Mouse (Mus musculus) MEL (cell line): ENCODE results near the gene Heatr5a. TPM values are rescaled to one million over a fixed set of nuclear protein-coding genes. Genes with fewer than 3 reads are reported as not detected.

Experiments used
- DNase-seq: peaks from one replicate; pipeline ENCODE4 v3.0.0; 2011; ENCODE audit warnings: low read depth, low spot score
- H3K27ac ChIP-seq: 2 replicates; pipeline ENCODE4 v1.5.1; 2012; ENCODE audit warnings: low read depth, mild to moderate bottlenecking, control low read depth, low read length, moderate library complexity; ENCODE audit not compliant: control insufficient read depth
- H3K27me3 ChIP-seq, 2 experiments: fragments of 150-350 bp in 1 of 2; sonication (generic) in 1 of 2; 2 replicates each; pipeline ENCODE4 v1.6.1; 2012; ENCODE audit warnings: low read length in 2 of 2, mild to moderate bottlenecking in 2 of 2, improper control_type of control experiment in 1 of 2, moderate library complexity in 1 of 2; ENCODE audit not compliant: insufficient read depth in 2 of 2, control insufficient read depth in 1 of 2
- H3K36me3 ChIP-seq, 2 experiments: 2 replicates each; pipeline ENCODE4 v1.6.1; 2012 to 2014; ENCODE audit warnings: low read length in 2 of 2, improper control_type of control experiment in 1 of 2, inconsistent platforms in 1 of 2, mild to moderate bottlenecking in 1 of 2; ENCODE audit not compliant: insufficient read depth in 2 of 2, control insufficient read depth in 1 of 2
- H3K4me1 ChIP-seq, 2 experiments: fragments of 150-350 bp in 1 of 2; sonication (generic) in 1 of 2; 2 replicates each; pipeline ENCODE4 v1.6.1; 2012; ENCODE audit warnings: low read length in 2 of 2, improper control_type of control experiment in 1 of 2, mild to moderate bottlenecking in 1 of 2; ENCODE audit not compliant: insufficient read depth in 2 of 2, control insufficient read depth in 1 of 2
- H3K4me3 ChIP-seq, 2 experiments: fragments of 150-350 bp in 1 of 2; sonication (generic) in 1 of 2; 2 replicates each; pipeline ENCODE4 v1.5.1; 2012; ENCODE audit warnings: low read depth in 2 of 2, low read length in 2 of 2, mild to moderate bottlenecking in 2 of 2, moderate library complexity in 2 of 2, control low read depth in 1 of 2, improper control_type of control experiment in 1 of 2; ENCODE audit not compliant: control insufficient read depth in 1 of 2, insufficient read depth in 1 of 2
- H3K79me2 ChIP-seq: 2 replicates; pipeline ENCODE4 v1.6.1; 2012; ENCODE audit warnings: mild to moderate bottlenecking, low read length, moderate library complexity; ENCODE audit not compliant: control insufficient read depth, poor library complexity, insufficient read depth
- H3K9ac ChIP-seq: 2 replicates; pipeline ENCODE4 v1.6.1; 2012; ENCODE audit warnings: low read depth, mild to moderate bottlenecking, control low read depth, low read length, moderate library complexity; ENCODE audit not compliant: control insufficient read depth, poor library complexity, severe bottlenecking
- H3K9me3 ChIP-seq: fragments of 150-350 bp; sonication (generic); replicated peaks from 2 replicates; pipeline ENCODE4 v1.6.1; 2012; ENCODE audit warnings: mild to moderate bottlenecking, low read length, improper control_type of control experiment, moderate library complexity; ENCODE audit not compliant: insufficient read depth
- BHLHE40 ChIP-seq: IDR thresholded peaks from 2 replicates; pipeline ENCODE4 v1.6.1; 2012; ENCODE audit warnings: low read depth, mild to moderate bottlenecking, inconsistent platforms, low read length, improper control_type of control experiment, borderline replicate concordance
- CTCF ChIP-seq, 3 experiments: IDR thresholded peaks in 2 of 3; conservative IDR thresholded peaks in 1 of 3; 2 replicates each; pipeline ENCODE4 v1.5.1; 2011 to 2012; ENCODE audit warnings: low read length in 3 of 3, low read depth in 2 of 3, mild to moderate bottlenecking in 2 of 3, improper control_type of control experiment in 1 of 3, inconsistent platforms in 1 of 3, mixed read lengths in 1 of 3, moderate library complexity in 1 of 3; ENCODE audit not compliant: control insufficient read depth in 1 of 3, insufficient read depth in 1 of 3, poor library complexity in 1 of 3, severe bottlenecking in 1 of 3
- E2F4 ChIP-seq: IDR thresholded peaks from 2 replicates; pipeline ENCODE4 v1.6.1; 2011; ENCODE audit warnings: low read depth, low read length, improper control_type of control experiment, borderline replicate concordance
- EP300 ChIP-seq, 2 experiments: IDR thresholded peaks; 2 replicates each; pipeline ENCODE4 v1.6.1; 2011; ENCODE audit warnings: improper control_type of control experiment in 2 of 2, low read length in 2 of 2, low read depth in 1 of 2, mild to moderate bottlenecking in 1 of 2
- ETS1 ChIP-seq: IDR thresholded peaks from 2 replicates; pipeline ENCODE4 v1.6.1; 2012; ENCODE audit warnings: low read depth, mild to moderate bottlenecking, inconsistent platforms, low read length, improper control_type of control experiment, moderate library complexity
- GATA1 ChIP-seq: IDR thresholded peaks from 2 replicates; pipeline ENCODE4 v1.6.1; 2011; ENCODE audit warnings: low read depth, low read length, improper control_type of control experiment
- HCFC1 ChIP-seq: IDR thresholded peaks from 2 replicates; pipeline ENCODE4 v1.6.1; 2012; ENCODE audit warnings: low read depth, mild to moderate bottlenecking, inconsistent platforms, low read length, improper control_type of control experiment, moderate library complexity
- JUND ChIP-seq: IDR thresholded peaks from 2 replicates; pipeline ENCODE4 v1.6.1; 2011; ENCODE audit warnings: low read depth, mild to moderate bottlenecking, improper control_type of control experiment, low read length
- MAZ ChIP-seq: IDR thresholded peaks from 2 replicates; pipeline ENCODE4 v1.6.1; 2012; ENCODE audit warnings: low read depth, mild to moderate bottlenecking, inconsistent platforms, low read length, improper control_type of control experiment
- MEF2A ChIP-seq: IDR thresholded peaks from 2 replicates; pipeline ENCODE4 v1.6.1; 2014; ENCODE audit warnings: low read depth, mild to moderate bottlenecking, inconsistent platforms, low read length, improper control_type of control experiment; ENCODE audit not compliant: poor library complexity, insufficient replicate concordance, severe bottlenecking; ENCODE audit errors: extremely low read depth
- MYB ChIP-seq: IDR thresholded peaks from 2 replicates; pipeline ENCODE4 v1.6.1; 2011; ENCODE audit warnings: mild to moderate bottlenecking, low read depth, low read length, improper control_type of control experiment
- MYC ChIP-seq: IDR thresholded peaks from 2 replicates; pipeline ENCODE4 v1.6.1; 2011; ENCODE audit warnings: low read depth, mild to moderate bottlenecking, low read length, improper control_type of control experiment, moderate library complexity
- POLR2AphosphoS2 ChIP-seq: IDR thresholded peaks from 2 replicates; pipeline ENCODE4 v1.6.1; 2011; ENCODE audit warnings: low read length, improper control_type of control experiment
- POLR2AphosphoS5 ChIP-seq: IDR thresholded peaks from 2 replicates; pipeline ENCODE4 v1.6.1; 2012; ENCODE audit warnings: low read depth, borderline replicate concordance, mild to moderate bottlenecking, inconsistent platforms, low read length, moderate library complexity, mixed read lengths
- TAL1 ChIP-seq: IDR thresholded peaks from 2 replicates; pipeline ENCODE4 v1.6.1; 2012; ENCODE audit warnings: mild to moderate bottlenecking, inconsistent platforms, low read length, moderate library complexity, mixed read lengths
- UBTF ChIP-seq: IDR thresholded peaks from 2 replicates; pipeline ENCODE4 v1.6.1; 2012; ENCODE audit warnings: low read depth, mild to moderate bottlenecking, inconsistent platforms, low read length, improper control_type of control experiment, moderate library complexity, borderline replicate concordance; ENCODE audit not compliant: insufficient read depth
- ZC3H11A ChIP-seq: IDR thresholded peaks from 2 replicates; pipeline ENCODE4 v1.6.1; 2012; ENCODE audit warnings: low read depth, mild to moderate bottlenecking, inconsistent platforms, low read length, improper control_type of control experiment
- ZMIZ1 ChIP-seq: IDR thresholded peaks from 2 replicates; pipeline ENCODE4 v1.6.1; 2012; ENCODE audit warnings: low read depth, mild to moderate bottlenecking, inconsistent platforms, low read length, improper control_type of control experiment, moderate library complexity
- ZNF384 ChIP-seq: IDR thresholded peaks from 2 replicates; pipeline ENCODE4 v1.6.1; 2012; ENCODE audit warnings: low read depth, mild to moderate bottlenecking, inconsistent platforms, low read length, improper control_type of control experiment
- polyA plus RNA-seq, 2 experiments: library from polyadenylated mRNA; stranded (reverse) in 1 of 2; unstranded in 1 of 2; fragments of >175 nt in 1 of 2; fragments of >200 nt in 1 of 2; gene quantifications; 2 replicates each; pipeline versions ENCODE4 v1.2.1 to v1.2.4; 2012; ENCODE audit warnings: low replicate concordance in 2 of 2, low read depth in 1 of 2; ENCODE audit not compliant: insufficient read length in 2 of 2, insufficient read depth in 1 of 2, missing spikeins in 1 of 2
- total RNA-seq: library from RNA; depleted of rRNA; stranded (reverse); fragments of 300-350 nt; gene quantifications from 2 replicates; pipeline ENCODE4 v1.2.3, GENCODE M21; 2012

The Heatr5a gene
- total and polyA plus RNA-seq, 3 experiments: 41.2 to 70.5 (median 70.4) TPM

- Histone ChIP-seq H3K9me3 (no peaks in the 10 kb centered on the region), H3K4me3 (no peak overlapping the region), H3K36me3 (peaks cover 0 to 38% of the 10 kb centered on the region in 2 experiments; a peak in 2 of 4 replicates), H3K27ac (no peak overlapping the region), H3K27me3 (no peaks in the 10 kb centered on the region), H3K79me2 (no peaks in the 10 kb centered on the region), H3K9ac (no peak overlapping the region), H3K4me1 (no peaks in the 10 kb centered on the region)
- no peak for TF ChIP-seq ZNF384
- TF ChIP-seq E2F4: no peak
- no peak for TF ChIP-seq MEF2A
- TF ChIP-seq ZC3H11A: no peak
- TF ChIP-seq EP300 (IDR thresholded peaks at IDR 0.05; ENCODE audit: low read depth in 1 of 2, low read length in 2 of 2): no peak
- no peak for TF ChIP-seq JUND
- no peak for TF ChIP-seq GATA1
- TF ChIP-seq CTCF (IDR thresholded peaks at IDR 0.05 in 2 of 3, conservative IDR thresholded peaks at IDR 0.05 in 1 of 3; ENCODE audit: control insufficient read depth in 1 of 3, insufficient read depth in 1 of 3, low read depth in 2 of 3, low read length in 3 of 3, poor library complexity in 1 of 3, severe bottlenecking in 1 of 3): no peak
- no peak for TF ChIP-seq MYC
- no peak for TF ChIP-seq MYB
- no peak for TF ChIP-seq POLR2AphosphoS2
- TF ChIP-seq ETS1: no peak
- no peak for TF ChIP-seq UBTF
- no peak for TF ChIP-seq ZMIZ1
- TF ChIP-seq BHLHE40: no peak
- TF ChIP-seq MAZ: no peak
- no peak for TF ChIP-seq POLR2AphosphoS5
- no peak for TF ChIP-seq HCFC1
- DNase-seq: no peak
Measured at GRCm38 (mm10) chr12:51952309-51952708, 18.8 kb downstream of the Heatr5a start.

DNA sequence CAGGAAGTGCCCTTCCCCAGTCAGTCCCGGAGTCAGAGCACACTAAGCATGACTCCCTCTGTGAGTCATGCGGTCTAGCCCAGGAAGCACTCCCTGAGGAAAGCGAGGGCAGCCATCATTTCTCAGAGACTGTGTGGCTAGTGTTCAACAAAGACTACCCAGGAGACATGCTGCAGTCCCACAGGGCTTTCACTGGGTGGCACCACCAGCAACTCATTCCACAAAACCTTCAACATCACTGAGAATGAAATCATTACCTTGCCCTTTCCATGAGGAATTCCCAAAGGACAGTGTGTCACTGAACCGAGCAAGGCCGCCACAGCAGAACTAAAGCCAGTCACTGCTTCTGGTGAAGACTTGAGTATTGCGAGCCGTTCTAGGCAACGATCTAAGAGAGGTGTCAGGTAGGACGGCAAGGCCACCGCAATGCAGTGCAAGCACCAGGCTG, 23.6 kb downstream of the Heatr5a start:
- Histone ChIP-seq H3K27ac (no peak overlapping the region), H3K79me2 (no peaks in the 10 kb centered on the region), H3K9me3 (no peaks in the 10 kb centered on the region), H3K9ac (no peak overlapping the region), H3K27me3 (no peaks in the 10 kb centered on the region), H3K36me3 (peaks cover 0 to 30% of the 10 kb centered on the region in 2 experiments; a peak in 2 of 4 replicates), H3K4me1 (no peaks in the 10 kb centered on the region), H3K4me3 (no peak overlapping the region)
- TF ChIP-seq TAL1: no peak
- peak in 1 of 3 experiments; percentile 5; a peak in 1 of 6 replicates for TF ChIP-seq CTCF (IDR thresholded peaks at IDR 0.05 in 2 of 3, conservative IDR thresholded peaks at IDR 0.05 in 1 of 3; ENCODE audit: control insufficient read depth in 1 of 3, insufficient read depth in 1 of 3, low read depth in 2 of 3, low read length in 3 of 3, poor library complexity in 1 of 3, severe bottlenecking in 1 of 3)
- no peak for DNase-seq
